Mouse (Mus musculus) urinary bladder, postnatal 14 days (tissue): ENCODE measurements around the gene Zmiz1.

Experiments
- DNase-seq: peaks from one replicate; pipeline ENCODE4 v3.0.0; 2021; ENCODE audit warnings: low spot score

Gene Zmiz1

DNA sequence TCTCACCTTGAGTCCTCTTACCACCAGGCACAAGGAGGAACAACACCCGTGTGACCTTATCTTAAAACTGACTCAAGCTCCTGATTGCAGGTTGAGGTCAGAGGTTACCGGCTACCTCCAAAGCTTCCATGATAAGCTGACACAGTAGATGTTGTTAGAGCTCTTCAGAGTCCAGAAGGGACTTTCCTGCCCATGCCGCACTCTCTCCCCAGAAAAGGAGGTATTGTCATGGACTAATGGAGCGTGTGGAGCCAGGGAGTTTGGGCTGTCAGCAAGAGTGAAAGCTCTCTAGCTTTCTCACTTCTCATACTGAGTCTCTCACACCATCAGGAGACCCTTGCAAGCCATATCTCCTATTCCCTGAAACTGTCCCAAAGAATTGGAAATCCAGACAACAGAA lies 158.3 kb downstream of the Zmiz1 start:
- DNase-seq: no peak

DNA sequence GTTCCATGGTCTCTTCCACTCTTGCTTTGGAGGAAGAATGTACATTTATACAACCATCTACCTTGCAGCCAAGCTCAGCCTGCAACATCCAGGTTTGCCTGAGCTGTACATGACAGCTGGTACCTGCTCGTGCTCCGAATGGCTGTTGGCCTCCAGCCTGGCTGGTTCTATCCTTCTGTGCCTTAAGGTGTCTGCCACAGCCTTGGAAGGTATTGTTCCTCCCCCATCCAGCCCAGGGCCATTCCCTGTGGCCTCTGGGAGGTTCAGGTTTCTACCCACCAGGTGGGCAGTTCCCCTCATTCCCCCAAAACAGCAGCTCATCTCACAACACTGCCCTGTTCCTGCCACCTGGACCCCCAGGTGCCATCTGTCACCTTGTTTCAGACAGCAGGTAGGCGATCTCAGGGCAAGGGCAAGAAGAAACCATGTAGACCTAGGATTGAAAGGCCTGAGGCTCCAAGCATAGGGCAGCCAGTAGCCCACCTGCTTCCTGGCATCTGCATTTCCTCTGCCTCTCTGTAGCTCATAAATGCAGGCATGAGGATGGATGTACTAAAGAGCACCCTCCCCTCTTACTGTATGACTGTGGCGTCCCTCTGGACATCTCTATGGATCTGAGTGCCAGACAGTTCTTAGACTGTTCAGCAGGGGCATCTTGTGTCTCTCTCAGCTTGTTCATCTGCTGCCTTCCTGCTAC lies 160.2 kb downstream of the Zmiz1 start:
- DNase-seq: no peak

GRCm38 (mm10) chr14:25620766-25621165 lies 161.8 kb downstream of the Zmiz1 start:
- no peak for DNase-seq

DNA sequence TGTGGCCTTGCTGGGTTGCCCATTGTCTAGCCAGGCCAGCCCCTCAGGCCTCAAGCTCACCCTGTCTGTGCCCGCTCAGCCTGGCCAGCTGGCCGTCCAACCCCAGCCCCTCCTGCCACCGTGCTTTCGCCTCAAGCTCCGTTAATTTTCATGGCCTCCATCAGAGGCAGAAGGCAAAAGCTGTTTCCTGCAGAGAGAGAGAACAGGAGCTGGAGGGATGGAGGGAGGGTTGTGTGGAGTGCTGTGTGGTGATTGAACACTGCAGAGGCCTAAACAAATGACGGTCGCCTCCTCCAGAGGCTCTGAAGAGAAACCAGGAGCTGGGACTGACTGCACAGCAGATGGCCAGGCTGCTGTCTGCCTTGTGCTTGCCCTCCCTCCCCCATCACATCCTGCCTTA lies 164.7 kb downstream of the Zmiz1 start:
- no peak for DNase-seq

DNA sequence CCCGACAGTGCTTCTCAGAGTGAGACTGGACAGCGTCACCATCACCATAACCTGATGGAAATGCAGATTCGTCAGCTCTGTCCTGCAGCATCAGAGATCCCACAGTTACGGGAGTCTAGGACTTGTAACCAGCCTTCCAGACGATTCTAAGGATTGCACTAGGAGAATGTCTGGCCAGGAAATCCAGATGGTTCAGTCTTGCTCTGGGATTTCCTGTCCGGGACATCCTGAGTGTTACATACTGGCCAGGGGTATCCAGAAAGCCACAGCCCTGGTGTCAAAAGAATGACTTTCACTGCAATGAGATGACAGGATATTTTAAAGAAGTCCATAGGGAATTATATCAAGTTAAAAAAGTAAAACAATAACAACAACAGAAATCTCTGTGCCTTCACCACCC lies 165.7 kb downstream of the Zmiz1 start:
- no peak for DNase-seq

GRCm38 (mm10) chr14:25627599-25628255 lies 168.7 kb downstream of the Zmiz1 start:
- peak; percentile 34 for DNase-seq

- DNase-seq: no peak
Observed at GRCm38 (mm10) chr14:25628448-25629099, 169.6 kb downstream of the Zmiz1 start.

GRCm38 (mm10) chr14:25629866-25630606 lies 171.1 kb downstream of the Zmiz1 start:
- no peak for DNase-seq

DNA sequence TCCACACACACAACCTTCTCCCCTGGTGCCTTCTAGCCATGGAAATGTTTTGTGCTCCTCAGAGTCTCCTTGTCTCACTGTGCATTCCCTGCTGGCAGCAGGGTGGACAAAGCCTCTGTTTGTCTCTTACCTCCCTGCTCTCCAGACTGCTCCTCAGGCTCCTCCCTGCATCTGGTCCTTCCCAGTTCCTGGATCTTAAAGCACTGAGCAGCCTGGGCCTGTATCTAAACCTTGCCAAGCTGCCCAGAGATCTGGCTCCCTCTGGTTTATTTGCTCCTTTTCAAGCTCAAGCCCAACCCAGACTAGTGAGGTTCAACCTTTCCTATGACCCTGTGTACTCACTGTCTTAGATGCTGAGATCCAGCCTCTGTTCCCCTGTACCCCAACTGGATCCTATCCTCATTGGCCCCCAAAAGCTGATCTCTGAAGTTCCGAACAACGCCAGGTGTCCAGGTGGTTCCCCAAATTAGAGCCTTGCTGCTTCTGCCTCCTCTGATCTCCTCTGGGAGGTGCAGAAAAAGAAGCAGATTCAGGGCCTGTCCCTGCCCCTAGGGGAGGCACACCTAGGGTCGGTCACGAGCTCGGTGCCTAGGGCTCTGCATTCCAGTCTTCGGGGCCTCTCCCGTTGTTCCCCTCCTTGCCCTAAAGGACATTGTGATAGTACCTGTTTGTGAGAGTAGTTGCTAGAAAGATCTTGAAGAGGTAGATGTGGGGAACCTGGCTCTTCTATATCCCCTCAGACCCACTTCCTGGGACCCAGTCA lies 171.8 kb downstream of the Zmiz1 start:
- DNase-seq: no peak

DNA sequence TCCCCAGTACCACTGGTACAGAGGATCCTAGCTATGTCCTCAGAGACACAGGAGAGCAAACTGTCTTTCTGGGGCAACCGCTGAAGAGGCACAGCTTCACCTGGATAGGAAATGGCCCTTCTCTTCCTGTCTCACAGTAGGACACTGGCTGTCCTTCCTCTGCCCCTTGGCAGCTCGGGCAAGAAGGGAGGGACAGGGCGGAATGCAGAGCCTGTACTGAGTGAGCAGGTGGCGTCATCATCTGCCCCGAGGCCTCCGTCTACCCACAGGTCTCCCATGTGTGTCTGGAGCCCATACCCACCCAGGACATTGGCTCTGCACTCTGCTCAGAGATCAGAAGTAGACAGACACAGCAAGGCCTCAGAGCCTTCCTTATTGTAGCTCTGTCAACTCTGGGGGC lies 172.5 kb downstream of the Zmiz1 start:
- DNase-seq: no peak

DNA sequence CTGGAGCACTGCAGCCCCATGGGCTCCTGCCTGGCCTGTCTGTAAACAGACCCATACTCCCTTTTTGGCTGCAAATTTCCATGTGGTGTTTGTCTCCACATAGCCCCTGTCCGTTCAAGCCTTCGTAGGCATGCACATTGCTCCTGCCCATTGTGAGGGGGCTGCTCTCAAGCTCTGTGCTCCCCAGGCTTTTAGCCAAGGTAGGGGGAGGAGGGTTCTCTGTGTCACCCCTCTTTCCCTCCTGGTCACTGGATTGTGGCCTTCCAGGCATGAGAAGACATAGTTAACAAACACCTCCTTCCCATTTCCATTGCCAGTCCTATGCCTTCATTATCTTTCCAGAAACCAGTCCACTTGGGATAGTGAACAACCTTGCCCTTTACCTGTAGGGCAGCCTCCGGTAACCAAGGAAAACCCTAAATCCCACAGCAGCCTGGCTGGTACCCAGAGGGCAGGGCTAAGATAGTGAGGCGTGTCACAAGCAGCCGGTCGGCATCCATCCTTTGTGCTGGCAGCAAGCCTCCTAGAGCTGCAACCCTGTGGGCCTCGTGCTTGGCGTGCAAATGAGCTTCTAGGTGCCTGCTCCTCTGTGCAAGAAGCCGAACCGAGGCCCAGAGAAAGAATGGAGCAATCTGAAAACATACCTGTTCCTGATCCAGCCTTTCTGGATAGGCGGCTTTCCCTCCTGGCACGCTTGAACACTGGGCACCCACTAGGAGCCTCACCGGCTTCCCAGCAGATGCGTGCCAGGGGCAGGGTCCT lies 174.7 kb downstream of the Zmiz1 start:
- DNase-seq: peak; percentile 55

GRCm38 (mm10) chr14:25634328-25634727 lies 175.3 kb downstream of the Zmiz1 start:
- peak; percentile 22 for DNase-seq

- DNase-seq: no peak
Observed at GRCm38 (mm10) chr14:25635746-25636145, 176.8 kb downstream of the Zmiz1 start.

DNA sequence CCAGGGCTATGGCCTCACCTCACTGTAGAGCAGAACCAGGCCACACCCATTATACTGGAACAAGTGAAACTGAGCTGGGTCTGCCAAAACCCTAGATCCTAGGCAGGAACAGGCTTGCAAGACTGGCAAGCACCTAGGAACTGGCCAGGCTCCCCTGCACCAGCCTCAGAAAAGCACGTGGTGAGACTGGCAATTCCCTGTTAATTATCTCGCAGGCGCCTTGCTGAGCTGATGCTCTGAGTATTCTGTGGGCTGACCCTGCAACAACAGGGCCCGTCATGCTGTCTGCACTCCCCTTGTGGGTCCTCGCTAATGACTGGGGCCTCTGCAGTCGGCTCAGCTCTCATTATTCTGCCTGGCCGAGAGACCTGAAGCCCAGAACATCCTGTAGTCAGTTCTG lies 177.3 kb downstream of the Zmiz1 start:
- no peak for DNase-seq

- DNase-seq: no peak
Observed at GRCm38 (mm10) chr14:25639120-25639758, 180.3 kb downstream of the Zmiz1 start.

- DNase-seq: no peak
Observed at GRCm38 (mm10) chr14:25639979-25640378, 181.0 kb downstream of the Zmiz1 start.

DNA sequence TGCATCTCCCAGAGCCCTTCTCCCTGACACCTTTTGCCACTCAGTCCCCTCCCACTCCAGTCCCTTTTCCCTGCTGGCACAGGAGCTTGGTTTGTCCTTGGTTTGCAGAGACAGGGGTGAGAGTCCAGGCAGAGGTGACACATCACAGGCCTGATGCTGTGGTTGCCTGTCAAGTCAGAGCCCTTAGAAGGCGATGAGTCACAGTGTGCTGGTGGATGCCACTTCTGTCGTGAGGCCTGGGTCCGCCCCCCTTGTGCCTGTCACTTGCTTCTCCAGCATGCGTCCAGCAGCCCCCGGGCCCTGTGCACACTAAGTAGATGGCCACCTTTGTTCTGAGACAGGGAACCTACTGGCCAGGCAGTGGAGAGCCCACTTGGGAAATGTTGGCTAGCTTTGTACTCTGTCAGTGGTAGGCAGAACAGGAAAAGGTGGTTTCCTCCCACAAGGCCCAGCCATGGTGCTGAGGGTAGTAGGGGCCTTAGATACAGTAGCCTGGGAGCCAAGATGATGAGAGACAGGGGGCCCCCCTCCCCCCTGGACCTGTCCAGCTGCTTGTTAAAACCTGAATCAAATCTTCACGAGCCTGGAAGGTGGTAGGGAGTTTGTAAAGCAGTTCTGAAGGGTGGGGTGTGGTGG lies 181.6 kb downstream of the Zmiz1 start:
- no peak for DNase-seq

- DNase-seq: no peak
Observed at GRCm38 (mm10) chr14:25641067-25641466, 182.1 kb downstream of the Zmiz1 start.

DNA sequence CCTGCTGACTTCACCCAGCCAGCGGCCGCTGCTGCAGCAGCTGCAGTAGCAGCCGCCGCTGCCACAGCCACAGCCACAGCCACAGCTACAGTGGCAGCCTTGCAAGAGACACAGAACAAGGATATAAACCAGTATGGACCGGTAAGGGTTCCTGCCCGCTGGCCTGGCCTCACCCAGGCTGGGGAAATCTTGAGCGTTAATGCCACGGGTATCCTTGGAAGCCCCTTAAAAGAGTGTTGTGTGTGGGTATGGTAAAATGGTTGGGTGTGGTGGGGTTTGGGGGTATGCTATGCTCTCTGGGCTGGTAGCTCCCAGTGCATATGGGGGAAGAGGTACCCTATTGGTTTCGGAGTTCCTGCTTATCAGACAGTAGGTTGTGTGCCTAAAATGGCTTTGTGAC lies 186.7 kb downstream of the Zmiz1 start:
- no peak for DNase-seq

DNA sequence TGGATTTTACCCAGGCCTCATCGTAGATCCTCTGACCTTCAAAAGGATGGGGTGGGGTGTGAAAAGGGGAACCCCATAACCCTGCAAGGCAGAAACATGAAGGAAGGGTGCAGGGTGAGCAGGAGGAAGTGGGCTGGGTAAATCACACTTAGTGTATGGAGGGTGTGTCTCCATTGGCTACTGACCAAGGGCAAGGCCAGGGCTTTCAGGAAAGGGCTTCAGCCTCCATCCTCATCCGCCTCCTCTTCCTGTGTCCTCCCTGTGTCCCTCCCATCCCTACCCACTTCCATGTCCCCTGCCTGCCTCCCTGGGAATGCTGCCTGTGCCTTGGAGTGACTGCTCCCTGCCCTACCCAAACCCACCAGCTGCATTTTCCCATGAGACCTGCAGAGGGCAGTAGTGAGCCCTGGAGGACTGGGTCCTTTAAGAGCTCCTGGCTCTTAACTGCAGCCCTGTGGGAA lies 187.2 kb downstream of the Zmiz1 start:
- DNase-seq: peak; percentile 60
